Mouse (Mus musculus): ENCODE results near the gene Egfr.

Egfr gene

GRCm38 (mm10) chr11:16752007-16752348 is at the start of gene Egfr:
Gene Egfr (plus strand): TSS chr11:16752203.
- peak; percentile 47 for DNase-seq (ENCODE audit: low read depth, low spot score)

- DNase-seq (ENCODE audit: low read depth, low spot score) = no peak
Measured at GRCm38 (mm10) chr11:16703221-16703620, 48.8 kb upstream of the Egfr start.

GRCm38 (mm10) chr11:16735083-16735644 is 16.8 kb upstream of the Egfr start:
- DNase-seq (ENCODE audit: low read depth, low spot score) = no peak

- DNase-seq (ENCODE audit: low read depth, low spot score) = no peak
Measured at GRCm38 (mm10) chr11:16737323-16737722, 14.7 kb upstream of the Egfr start.

- no peak for DNase-seq (ENCODE audit: low read depth, low spot score)
Measured at GRCm38 (mm10) chr11:16738691-16739090, 13.3 kb upstream of the Egfr start.

GRCm38 (mm10) chr11:16739155-16739554 is 12.8 kb upstream of the Egfr start:
- no peak for DNase-seq (ENCODE audit: low read depth, low spot score)

GRCm38 (mm10) chr11:16740691-16741611 is 11.1 kb upstream of the Egfr start:
- DNase-seq (ENCODE audit: low read depth, low spot score) = no peak

- DNase-seq (ENCODE audit: low read depth, low spot score) = no peak
Measured at GRCm38 (mm10) chr11:16742251-16742650, 9.8 kb upstream of the Egfr start.

- no peak for DNase-seq (ENCODE audit: low read depth, low spot score)
Measured at GRCm38 (mm10) chr11:16742821-16743220, 9.2 kb upstream of the Egfr start.

- DNase-seq (ENCODE audit: low read depth, low spot score) = no peak
Measured at GRCm38 (mm10) chr11:16751457-16751982, 483 bp upstream of the Egfr start.

- DNase-seq (ENCODE audit: low read depth, low spot score) = peak; percentile 51
Measured at GRCm38 (mm10) chr11:16752349-16753153, 548 bp downstream of the Egfr start.

- no peak for DNase-seq (ENCODE audit: low read depth, low spot score)
Measured at GRCm38 (mm10) chr11:16753154-16754040, 1.4 kb downstream of the Egfr start.

GRCm38 (mm10) chr11:16759930-16760329 is 7.9 kb downstream of the Egfr start:
- no peak for DNase-seq (ENCODE audit: low read depth, low spot score)

GRCm38 (mm10) chr11:16761184-16761583 is 9.2 kb downstream of the Egfr start:
- no peak for DNase-seq (ENCODE audit: low read depth, low spot score)

- no peak for DNase-seq (ENCODE audit: low read depth, low spot score)
Measured at GRCm38 (mm10) chr11:16766038-16766815, 14.2 kb downstream of the Egfr start.

GRCm38 (mm10) chr11:16767984-16768383 is 16.0 kb downstream of the Egfr start:
- DNase-seq (ENCODE audit: low read depth, low spot score) = no peak

GRCm38 (mm10) chr11:16769276-16769675 is 17.3 kb downstream of the Egfr start:
- no peak for DNase-seq (ENCODE audit: low read depth, low spot score)

- no peak for DNase-seq (ENCODE audit: low read depth, low spot score)
Measured at GRCm38 (mm10) chr11:16769709-16770303, 17.8 kb downstream of the Egfr start.

GRCm38 (mm10) chr11:16770966-16771365 is 19.0 kb downstream of the Egfr start:
- DNase-seq (ENCODE audit: low read depth, low spot score) = no peak

GRCm38 (mm10) chr11:16772717-16773116 is 20.7 kb downstream of the Egfr start:
- no peak for DNase-seq (ENCODE audit: low read depth, low spot score)

All from ES-CJ7 (cell line).